Mouse (Mus musculus): ENCODE data around the gene Gm49395. TPM values are rescaled to one million over a fixed set of nuclear protein-coding genes. Genes with fewer than 3 reads are reported as not detected.

Gene Gm49395
- polyA plus RNA-seq, 1 experiment = 15.0 TPM

DNA sequence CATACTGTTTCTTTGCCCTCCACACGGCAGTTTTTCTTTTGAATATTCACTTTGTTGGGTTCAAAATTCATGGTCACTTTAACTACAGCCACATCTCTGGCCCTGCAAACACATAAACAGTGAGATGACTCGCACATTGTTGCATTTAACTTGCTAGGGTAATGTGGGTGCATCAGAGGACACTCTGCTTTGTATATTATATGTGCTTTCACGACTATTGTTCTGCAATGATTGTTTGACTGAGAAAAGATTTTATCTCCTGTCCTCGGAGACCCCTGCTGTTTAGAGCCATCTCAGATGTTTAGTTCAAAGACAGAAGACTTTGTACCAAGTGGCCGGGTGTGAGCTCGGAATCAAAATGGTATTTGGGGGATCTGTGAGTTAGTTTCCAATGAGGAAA, 114.1 kb downstream of the Gm49395 start:
- Histone ChIP-seq H3K27ac (ENCODE audit: control insufficient read depth, insufficient read depth, low read depth, low read length, poor library complexity) (no peak overlapping the region), H3K4me1 (ENCODE audit: control insufficient read depth, insufficient read depth, low read length) (no peaks in the 10 kb centered on the region; the same call in 1 of the 2 replicates), H3K4me3 (replicated peaks; ENCODE audit: control insufficient read depth, low read depth, low read length) (no peak overlapping the region)
- TF ChIP-seq POLR2A (IDR thresholded peaks at IDR 0.05; ENCODE audit: borderline replicate concordance, control insufficient read depth, low read depth, low read length) (no peak), CTCF (IDR thresholded peaks at IDR 0.05; ENCODE audit: control insufficient read depth, insufficient read depth, low read length) (no peak)
- WGBS = 73% methylated on average over 6 of the region's 6 CpGs

DNA sequence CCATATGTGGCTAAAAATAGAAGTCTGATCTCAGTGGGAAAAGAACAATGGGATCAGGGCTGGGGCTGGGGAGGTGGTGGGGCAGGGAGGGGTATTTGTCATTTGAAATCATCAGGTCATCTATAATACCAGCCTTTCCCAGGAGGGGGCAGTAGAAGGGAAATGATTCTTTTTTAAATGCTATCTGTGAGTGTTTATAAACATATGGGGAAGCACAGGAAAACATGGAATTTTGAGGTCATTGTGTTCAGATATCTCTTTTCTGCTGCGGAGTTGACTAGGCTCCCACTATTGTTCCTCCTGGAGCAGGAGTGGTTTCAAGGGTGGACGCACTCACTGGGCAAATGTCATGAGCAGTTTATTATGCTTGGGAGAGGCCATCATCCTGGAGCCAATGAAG, 114.6 kb downstream of the Gm49395 start:
- TF ChIP-seq POLR2A (IDR thresholded peaks at IDR 0.05; ENCODE audit: borderline replicate concordance, control insufficient read depth, low read depth, low read length) (no peak), CTCF (IDR thresholded peaks at IDR 0.05; ENCODE audit: control insufficient read depth, insufficient read depth, low read length) (no peak)
- no peaks in the 10 kb centered on the region; the same call in 1 of the 2 replicates for H3K4me1 ChIP-seq (ENCODE audit: control insufficient read depth, insufficient read depth, low read length)
- 59% methylated on average over 2 of the region's 2 CpGs for WGBS

More for the DNA sequence above, 114.6 kb downstream of the Gm49395 start:
- Histone ChIP-seq H3K27ac (ENCODE audit: control insufficient read depth, insufficient read depth, low read depth, low read length, poor library complexity) (no peak overlapping the region), H3K4me3 (replicated peaks; ENCODE audit: control insufficient read depth, low read depth, low read length) (no peak overlapping the region)

Other genes with a start within 250 kb of the Gm49395 start
- 1.5 and 3.2 TPM in 2 replicates for gene Itga2, start 169.8 kb downstream of the Gm49395 start, polyA plus RNA-seq (2011; ENCODE audit: insufficient read depth, insufficient read length, low replicate concordance, missing spikeins)
- gene Pelo, start 11.7 kb downstream of the Gm49395 start, polyA plus RNA-seq (2011; ENCODE audit: insufficient read depth, insufficient read length, low replicate concordance, missing spikeins) = 7.8 and 9.3 TPM in 2 replicates
- gene Itga1, start within 50 bp of the Gm49395 start, polyA plus RNA-seq (2011; ENCODE audit: insufficient read depth, insufficient read length, low replicate concordance, missing spikeins) = 9.7 and 15.5 TPM in 2 replicates